Mouse (Mus musculus) neural tube, embryonic 14.5 days (tissue): ENCODE data around the gene Cnn2. TPM values are rescaled to one million over a fixed set of nuclear protein-coding genes. Genes with fewer than 3 reads are reported as not detected.
"Not testable (repeated sequence)": the region's sequence is repeated elsewhere in the genome, so short reads cannot be mapped to it uniquely, and the experiment has no call there.

Experiments used
- ATAC-seq: fragments of 200-750 bp; cut with Nextera tagmentation; 2 replicates; pipeline ENCODE4 v1.8.0; 2017; ENCODE audit warnings: low read depth, mild to moderate bottlenecking, moderate TSS enrichment, moderate library complexity
- H3K27ac ChIP-seq: fragments of 300-500 bp; sonication (generic); 2 replicates; pipeline ENCODE4 v1.5.1; 2014; ENCODE audit warnings: low read depth, mild to moderate bottlenecking, control low read depth, low read length, moderate library complexity, mixed read lengths
- H3K27me3 ChIP-seq: fragments of 300-500 bp; sonication (generic); 2 replicates; pipeline ENCODE4 v1.6.1; 2014; ENCODE audit warnings: low read length; ENCODE audit not compliant: control insufficient read depth, insufficient read depth
- H3K36me3 ChIP-seq: fragments of 300-500 bp; sonication (generic); 2 replicates; pipeline ENCODE4 v1.6.1; 2014; ENCODE audit warnings: low read length, mixed read lengths; ENCODE audit not compliant: control insufficient read depth, insufficient read depth
- H3K4me1 ChIP-seq: fragments of 300-500 bp; sonication (generic); 2 replicates; pipeline ENCODE4 v1.6.1; 2014; ENCODE audit warnings: low read length; ENCODE audit not compliant: control insufficient read depth, insufficient read depth
- H3K4me2 ChIP-seq: fragments of 300-500 bp; sonication (generic); 2 replicates; pipeline ENCODE4 v1.6.1; 2014; ENCODE audit warnings: mild to moderate bottlenecking, low read depth, low read length, control low read depth
- H3K4me3 ChIP-seq: fragments of 300-500 bp; sonication (generic); 2 replicates; pipeline ENCODE4 v1.5.1; 2014; ENCODE audit warnings: low read depth, low read length, control low read depth, mixed read lengths
- H3K9ac ChIP-seq: fragments of 300-500 bp; sonication (generic); replicated peaks from 2 replicates; pipeline ENCODE4 v1.6.1; 2014; ENCODE audit warnings: low read depth, mild to moderate bottlenecking, control low read depth, low read length, mixed read lengths
- H3K9me3 ChIP-seq: fragments of 300-500 bp; sonication (generic); 2 replicates; pipeline ENCODE4 v1.6.1; 2016; ENCODE audit warnings: low read length; ENCODE audit not compliant: control insufficient read depth
- WGBS: fragments of 180-500 bp; shearing (Covaris S2); extraction: QIAGEN DNeasy Blood & Tissue Kit; methylation state at CpG from one replicate; pipeline ENCODE4 v1.1.7; 2014; 5-methylcytosine and 5-hydroxymethylcytosine counted together
- polyA plus RNA-seq: library from polyadenylated mRNA; unstranded; fragments of >200 nt; fragmentation: Nextera tagmentation; extraction: Ambion mirVana; gene quantifications from 2 replicates; pipeline ENCODE4 v1.2.1, GENCODE M21; 2014

Cnn2 gene
- polyA plus RNA-seq, 1 experiment from 2014 or later = 9.9 TPM

- no peak overlapping the region for H3K27ac ChIP-seq
- no peaks in the 10 kb centered on the region for H3K9me3 ChIP-seq
- ATAC-seq = no peak
- H3K4me1 ChIP-seq = peaks cover 2% of the 10 kb centered on the region; the same call in 1 of the 2 replicates
- no peaks in the 10 kb centered on the region for H3K27me3 ChIP-seq
- no peak overlapping the region for H3K4me2 ChIP-seq
- WGBS = 70% methylated on average over 5 of the region's 5 CpGs
- H3K4me3 ChIP-seq = no peak overlapping the region
- no peak overlapping the region for H3K9ac ChIP-seq
- peaks cover 31% of the 10 kb centered on the region for H3K36me3 ChIP-seq
Observed at GRCm38 (mm10) chr10:80032799-80033480, 44.6 kb downstream of the Cnn2 start.

- H3K4me3 ChIP-seq = no peak overlapping the region
- no peak overlapping the region for H3K27ac ChIP-seq
- H3K4me1 ChIP-seq = peaks cover 10% of the 10 kb centered on the region
- H3K9ac ChIP-seq = no peak overlapping the region
- no peak for ATAC-seq
- WGBS = 36% methylated on average over 9 of the region's 9 CpGs
- H3K4me2 ChIP-seq = no peak overlapping the region
- no peaks in the 10 kb centered on the region for H3K9me3 ChIP-seq
- peaks cover 32% of the 10 kb centered on the region for H3K36me3 ChIP-seq
- no peaks in the 10 kb centered on the region for H3K27me3 ChIP-seq
Observed at GRCm38 (mm10) chr10:80033511-80034391, 45.4 kb downstream of the Cnn2 start.

- peaks cover 32% of the 10 kb centered on the region for H3K36me3 ChIP-seq
- no peak overlapping the region for H3K4me2 ChIP-seq
- H3K9ac ChIP-seq = no peak overlapping the region
- no peaks in the 10 kb centered on the region for H3K27me3 ChIP-seq
- peaks cover 15% of the 10 kb centered on the region for H3K4me1 ChIP-seq
- WGBS = 74% methylated on average over 8 of the region's 8 CpGs
- H3K27ac ChIP-seq = no peak overlapping the region
- H3K4me3 ChIP-seq = no peak overlapping the region
- no peaks in the 10 kb centered on the region for H3K9me3 ChIP-seq
- no peak for ATAC-seq
Observed at GRCm38 (mm10) chr10:80035148-80035547, 46.8 kb downstream of the Cnn2 start.

GRCm38 (mm10) chr10:80035686-80036085 is 47.3 kb downstream of the Cnn2 start:
- WGBS = 92% methylated on average over 5 of the region's 5 CpGs

GRCm38 (mm10) chr10:80036832-80037231 is 48.4 kb downstream of the Cnn2 start:
- Histone ChIP-seq H3K4me2 (no peak overlapping the region), H3K9ac (no peak overlapping the region), H3K4me1 (peaks cover 15% of the 10 kb centered on the region), H3K36me3 (peaks cover 32% of the 10 kb centered on the region), H3K27ac (no peak overlapping the region), H3K27me3 (no peaks in the 10 kb centered on the region), H3K4me3 (no peak overlapping the region), H3K9me3 (no peaks in the 10 kb centered on the region)
- 94% methylated on average over 13 of the region's 13 CpGs for WGBS
- no peak for ATAC-seq

More at GRCm38 (mm10) chr10:80035686-80036085, 47.3 kb downstream of the Cnn2 start:
- H3K9me3 ChIP-seq = no peaks in the 10 kb centered on the region
- H3K36me3 ChIP-seq = peaks cover 32% of the 10 kb centered on the region
- no peak overlapping the region for H3K4me2 ChIP-seq
- no peak overlapping the region for H3K4me3 ChIP-seq
- ATAC-seq = no peak
- H3K4me1 ChIP-seq = peaks cover 15% of the 10 kb centered on the region
- H3K9ac ChIP-seq = no peak overlapping the region
- no peak overlapping the region for H3K27ac ChIP-seq
- H3K27me3 ChIP-seq = no peaks in the 10 kb centered on the region

- WGBS = under 1% methylated on average over 40 of the region's 40 CpGs
- peak within 1 kb of the TSS; percentile 75 for H3K9ac ChIP-seq
- H3K27me3 ChIP-seq = no peaks in the 10 kb centered on the region
- peak within 1 kb of the TSS; percentile 52; the same call in 1 of the 2 replicates for H3K27ac ChIP-seq
- H3K9me3 ChIP-seq = no peaks in the 10 kb centered on the region
- H3K4me1 ChIP-seq = peaks cover 15% of the 10 kb centered on the region
- H3K4me2 ChIP-seq = peak within 1 kb of the TSS; percentile 86
- H3K4me3 ChIP-seq = peak within 1 kb of the TSS; percentile 74
- peak; percentile 97 for ATAC-seq
- H3K36me3 ChIP-seq = peaks cover 32% of the 10 kb centered on the region
Observed at GRCm38 (mm10) chr10:80039559-80039979, 51.2 kb downstream of the Cnn2 start, which contains the start of gene Polr2e. TSS of gene Polr2e (minus strand) at chr10:80039795.

- H3K36me3 ChIP-seq = peaks cover 15% of the 10 kb centered on the region
- not testable (repeated sequence) for H3K4me2 ChIP-seq, H3K27me3 ChIP-seq, H3K9ac ChIP-seq, H3K27ac ChIP-seq, H3K9me3 ChIP-seq, ATAC-seq, H3K4me3 ChIP-seq
- H3K4me1 ChIP-seq = peaks cover 15% of the 10 kb centered on the region
- WGBS = 89% methylated on average over 7 of the region's 8 CpGs
Observed at GRCm38 (mm10) chr10:80041409-80042060, 53.2 kb downstream of the Cnn2 start.

GRCm38 (mm10) chr10:80044087-80044486 is 55.7 kb downstream of the Cnn2 start:
- Histone ChIP-seq H3K27ac (no peak overlapping the region), H3K9me3 (no peaks in the 10 kb centered on the region), H3K36me3 (no peaks in the 10 kb centered on the region), H3K4me2 (no peak overlapping the region), H3K27me3 (no peaks in the 10 kb centered on the region), H3K9ac (no peak overlapping the region), H3K4me1 (0 out of 2 replicates have a peak, but pooled peaks cover 2% of the 10 kb centered on the region), H3K4me3 (no peak overlapping the region)
- 28% methylated on average over 4 of the region's 4 CpGs for WGBS
- ATAC-seq = no peak
